Mouse (Mus musculus) midbrain, embryonic 16.5 days (tissue): Measurements from ENCODE around the gene Ets1. TPM values are rescaled to one million over a fixed set of nuclear protein-coding genes. Genes with fewer than 3 reads are reported as not detected.

ENCODE experiments used
- ATAC-seq: fragments of 200-750 bp; cut with Nextera tagmentation; 2 replicates; pipeline ENCODE4 v1.8.0; 2017; ENCODE audit warnings: moderate TSS enrichment
- H3K27ac ChIP-seq: fragments of 300-500 bp; sonication (generic); 2 replicates; pipeline ENCODE4 v1.5.1; 2014; ENCODE audit warnings: mild to moderate bottlenecking, low read length, mixed read lengths
- H3K27me3 ChIP-seq: fragments of 300-500 bp; sonication (generic); 2 replicates; pipeline ENCODE4 v1.6.1; 2014; ENCODE audit warnings: low read depth, low read length, mixed read lengths; ENCODE audit not compliant: control insufficient read depth, insufficient read depth
- H3K36me3 ChIP-seq: fragments of 300-500 bp; sonication (generic); 2 replicates; pipeline ENCODE4 v1.6.1; 2014; ENCODE audit warnings: mild to moderate bottlenecking, low read length, moderate library complexity, mixed read lengths; ENCODE audit not compliant: control insufficient read depth, insufficient read depth
- H3K4me1 ChIP-seq: fragments of 300-500 bp; sonication (generic); 2 replicates; pipeline ENCODE4 v1.6.1; 2014; ENCODE audit warnings: mild to moderate bottlenecking, low read length, mixed read lengths; ENCODE audit not compliant: control insufficient read depth, insufficient read depth
- H3K4me2 ChIP-seq: fragments of 300-500 bp; sonication (generic); 2 replicates; pipeline ENCODE4 v1.6.1; 2014; ENCODE audit warnings: mild to moderate bottlenecking, low read length, mixed read lengths
- H3K4me3 ChIP-seq: fragments of 300-500 bp; sonication (generic); 2 replicates; pipeline ENCODE4 v1.5.1; 2014; ENCODE audit warnings: low read depth, mild to moderate bottlenecking, low read length, moderate library complexity, mixed read lengths
- H3K9ac ChIP-seq: fragments of 300-500 bp; sonication (generic); 2 replicates; pipeline ENCODE4 v1.6.1; 2014; ENCODE audit warnings: low read depth, low read length, mixed read lengths
- H3K9me3 ChIP-seq: fragments of 300-500 bp; sonication (generic); replicated peaks from 2 replicates; pipeline ENCODE4 v1.6.1; 2014; ENCODE audit warnings: mild to moderate bottlenecking, low read length, mixed read lengths; ENCODE audit not compliant: control insufficient read depth, poor library complexity, severe bottlenecking
- WGBS: fragments of 180-500 bp; shearing (Covaris S2); extraction: QIAGEN DNeasy Blood & Tissue Kit; methylation state at CpG from one replicate; pipeline ENCODE4 v1.1.7; 2014; 5-methylcytosine and 5-hydroxymethylcytosine counted together
- polyA plus RNA-seq: library from polyadenylated mRNA; unstranded; fragments of >200 nt; fragmentation: Nextera tagmentation; extraction: Ambion mirVana; gene quantifications from 2 replicates; pipeline ENCODE4 v1.2.1, GENCODE M21; 2015

Ets1 gene
- polyA plus RNA-seq, 1 experiment from 2014 or later, result 17.5 TPM

- Histone ChIP-seq H3K4me3 (no peak overlapping the region), H3K9ac (no peak overlapping the region), H3K27ac (no peak overlapping the region), H3K4me2 (no peak overlapping the region), H3K9me3 (no peaks in the 10 kb centered on the region), H3K27me3 (no peaks in the 10 kb centered on the region; the same call in 1 of the 2 replicates), H3K36me3 (no peaks in the 10 kb centered on the region), H3K4me1 (no peaks in the 10 kb centered on the region)
- ATAC-seq, result no peak
- WGBS, result 57% methylated on average over 3 of the region's 3 CpGs
Measured at GRCm38 (mm10) chr9:32722969-32723368, 86.9 kb downstream of the Ets1 start.

DNA sequence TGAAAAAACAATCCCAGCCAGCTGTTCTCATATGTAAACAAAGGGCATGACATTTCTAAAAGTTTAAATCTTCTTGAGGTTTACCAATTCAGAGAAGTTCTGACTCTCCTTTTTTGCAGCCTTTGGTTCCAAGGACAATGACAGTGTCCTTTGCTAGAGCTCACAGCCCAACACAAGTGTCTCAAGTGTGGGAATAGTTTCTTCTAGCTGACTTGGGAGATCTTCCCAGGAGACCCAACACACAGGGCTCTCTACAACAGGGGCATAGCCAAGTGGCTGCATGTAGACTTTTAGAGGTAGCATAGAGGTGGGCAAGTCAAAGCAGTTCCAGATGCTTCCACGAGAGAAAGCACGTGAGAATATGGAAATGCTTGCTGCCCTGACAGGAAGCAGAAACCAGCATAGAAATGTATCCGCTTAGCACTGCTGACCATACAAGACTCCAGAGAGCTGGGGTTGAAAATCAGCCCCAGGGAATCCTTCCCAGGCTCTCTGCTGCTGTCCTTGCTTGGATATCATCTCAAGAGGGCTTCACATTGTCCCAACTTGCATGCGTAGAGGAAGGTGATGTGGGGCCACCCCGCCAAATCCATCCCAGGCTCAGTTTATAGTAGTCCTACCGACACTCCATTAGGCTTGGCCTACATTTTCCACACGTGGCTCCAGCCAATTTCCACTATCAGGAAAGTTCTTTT is 88.3 kb downstream of the Ets1 start:
- Histone ChIP-seq H3K9me3 (no peaks in the 10 kb centered on the region), H3K4me3 (no peak overlapping the region), H3K4me2 (no peak overlapping the region), H3K9ac (no peak overlapping the region), H3K36me3 (no peaks in the 10 kb centered on the region), H3K27me3 (no peaks in the 10 kb centered on the region; the same call in 1 of the 2 replicates), H3K27ac (no peak overlapping the region), H3K4me1 (no peaks in the 10 kb centered on the region)
- WGBS, result 90% methylated on average over 7 of the region's 7 CpGs
- no peak for ATAC-seq

GRCm38 (mm10) chr9:32725902-32726301 is 89.9 kb downstream of the Ets1 start:
- Histone ChIP-seq H3K4me1 (no peaks in the 10 kb centered on the region), H3K9ac (no peak overlapping the region), H3K4me3 (no peak overlapping the region), H3K27me3 (no peaks in the 10 kb centered on the region; the same call in 1 of the 2 replicates), H3K36me3 (no peaks in the 10 kb centered on the region), H3K4me2 (no peak overlapping the region), H3K9me3 (no peaks in the 10 kb centered on the region), H3K27ac (no peak overlapping the region)
- 90% methylated on average over 4 of the region's 4 CpGs for WGBS
- no peak for ATAC-seq

DNA sequence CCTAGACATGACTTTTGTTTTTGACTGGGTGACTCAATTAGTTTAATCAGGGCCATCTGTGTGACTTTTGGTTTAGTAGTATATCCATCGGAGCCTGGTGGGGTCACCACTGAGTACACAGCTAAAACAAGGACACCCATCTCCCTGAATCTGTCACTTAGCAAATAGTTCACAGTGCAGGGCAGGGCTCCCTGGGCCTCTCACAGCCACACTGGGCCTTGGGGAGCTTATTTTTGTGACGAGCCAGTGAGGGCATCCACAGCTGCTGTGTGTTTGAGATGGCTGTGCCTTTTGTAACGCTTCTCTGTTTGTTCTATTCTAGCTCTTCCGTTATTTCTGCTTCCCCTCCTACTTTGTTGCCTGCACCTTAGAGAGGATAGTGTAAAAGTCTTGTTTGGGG is 90.6 kb downstream of the Ets1 start:
- 82% methylated on average over 4 of the region's 4 CpGs for WGBS

DNA sequence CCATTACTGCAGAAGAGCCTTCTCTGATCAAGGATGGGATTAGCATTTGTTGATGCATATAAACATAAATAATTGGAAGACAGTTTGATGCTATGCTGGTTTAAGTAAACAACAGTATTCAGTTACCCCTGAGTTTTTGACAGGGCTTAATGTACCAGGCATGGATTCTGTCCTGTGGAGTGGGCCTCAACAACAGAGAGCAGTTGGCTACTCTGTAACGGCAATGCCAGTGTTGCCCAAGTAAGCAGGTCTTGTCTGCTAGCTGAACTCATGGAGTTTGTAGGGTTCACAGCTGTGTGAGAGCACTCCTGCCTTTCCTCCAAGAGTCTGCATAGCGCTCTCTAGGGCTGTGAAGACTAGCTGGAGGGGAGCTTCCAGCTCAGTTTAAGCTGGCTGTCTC is 91.0 kb downstream of the Ets1 start:
- no peak overlapping the region for H3K4me3 ChIP-seq
- no peak overlapping the region for H3K9ac ChIP-seq
- H3K4me2 ChIP-seq, result no peak overlapping the region
- WGBS, result 98% methylated on average over 2 of the region's 2 CpGs
- no peaks in the 10 kb centered on the region; the same call in 1 of the 2 replicates for H3K27me3 ChIP-seq
- H3K9me3 ChIP-seq, result no peaks in the 10 kb centered on the region
- no peaks in the 10 kb centered on the region for H3K4me1 ChIP-seq
- ATAC-seq, result no peak
- no peak overlapping the region for H3K27ac ChIP-seq
- H3K36me3 ChIP-seq, result no peaks in the 10 kb centered on the region

More for the DNA sequence above, 90.6 kb downstream of the Ets1 start:
- no peak for ATAC-seq
- H3K4me2 ChIP-seq, result no peak overlapping the region
- no peak overlapping the region for H3K9ac ChIP-seq
- no peaks in the 10 kb centered on the region for H3K9me3 ChIP-seq
- H3K27ac ChIP-seq, result no peak overlapping the region
- H3K4me1 ChIP-seq, result no peaks in the 10 kb centered on the region
- no peak overlapping the region for H3K4me3 ChIP-seq
- H3K27me3 ChIP-seq, result no peaks in the 10 kb centered on the region; the same call in 1 of the 2 replicates
- H3K36me3 ChIP-seq, result no peaks in the 10 kb centered on the region

GRCm38 (mm10) chr9:32728306-32728705 is 92.3 kb downstream of the Ets1 start:
- Histone ChIP-seq H3K4me2 (no peak overlapping the region), H3K9ac (no peak overlapping the region), H3K9me3 (no peaks in the 10 kb centered on the region), H3K27ac (no peak overlapping the region), H3K36me3 (no peaks in the 10 kb centered on the region), H3K27me3 (no peaks in the 10 kb centered on the region), H3K4me3 (no peak overlapping the region), H3K4me1 (no peaks in the 10 kb centered on the region)
- no peak for ATAC-seq
- WGBS, result 64% methylated on average over 7 of the region's 7 CpGs

- no peaks in the 10 kb centered on the region for H3K36me3 ChIP-seq
- no peak overlapping the region for H3K9ac ChIP-seq
- H3K9me3 ChIP-seq, result no peaks in the 10 kb centered on the region
- no peak for ATAC-seq
- H3K4me3 ChIP-seq, result no peak overlapping the region
- no peaks in the 10 kb centered on the region for H3K27me3 ChIP-seq
- WGBS, result 49% methylated on average over 4 of the region's 4 CpGs
- no peaks in the 10 kb centered on the region for H3K4me1 ChIP-seq
- no peak overlapping the region for H3K4me2 ChIP-seq
- H3K27ac ChIP-seq, result no peak overlapping the region
Measured at GRCm38 (mm10) chr9:32728806-32729205, 92.8 kb downstream of the Ets1 start.

GRCm38 (mm10) chr9:32729207-32729606 is 93.2 kb downstream of the Ets1 start:
- Histone ChIP-seq H3K36me3 (no peaks in the 10 kb centered on the region), H3K9me3 (no peaks in the 10 kb centered on the region), H3K4me3 (no peak overlapping the region), H3K9ac (no peak overlapping the region), H3K4me2 (no peak overlapping the region), H3K27me3 (no peaks in the 10 kb centered on the region), H3K27ac (no peak overlapping the region), H3K4me1 (no peaks in the 10 kb centered on the region)
- ATAC-seq, result no peak
- 88% methylated on average over 4 of the region's 4 CpGs for WGBS

DNA sequence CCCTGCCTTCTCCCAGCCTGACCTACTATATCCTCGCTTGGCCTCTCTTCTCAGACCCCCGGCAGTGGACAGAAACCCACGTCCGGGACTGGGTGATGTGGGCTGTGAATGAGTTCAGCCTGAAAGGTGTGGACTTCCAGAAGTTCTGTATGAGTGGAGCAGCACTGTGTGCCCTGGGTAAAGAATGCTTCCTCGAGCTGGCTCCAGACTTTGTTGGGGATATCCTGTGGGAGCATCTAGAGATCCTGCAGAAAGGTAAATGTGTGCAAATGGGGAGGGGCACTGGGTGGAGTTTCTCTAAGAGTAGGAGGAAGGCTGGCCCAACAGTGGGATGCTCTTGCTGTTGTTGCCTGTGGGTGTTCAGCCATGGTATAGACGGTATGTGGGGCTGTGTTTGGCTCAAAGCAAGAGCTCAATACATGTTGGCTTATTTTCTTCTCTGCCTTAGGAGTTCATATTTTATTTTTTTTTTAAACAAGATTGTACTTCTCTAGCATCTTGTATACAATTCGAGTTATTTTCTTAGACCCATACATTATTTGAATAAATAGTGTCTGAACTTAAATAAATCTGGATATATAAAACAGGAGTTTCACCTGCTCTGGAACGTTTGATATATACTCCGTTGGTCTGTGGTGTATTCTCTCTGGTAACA is 94.1 kb downstream of the Ets1 start:
- WGBS, result 88% methylated on average over 9 of the region's 9 CpGs
- H3K4me2 ChIP-seq, result no peak overlapping the region
- H3K4me1 ChIP-seq, result no peaks in the 10 kb centered on the region
- no peak overlapping the region for H3K9ac ChIP-seq
- ATAC-seq, result no peak
- no peak overlapping the region for H3K27ac ChIP-seq
- no peaks in the 10 kb centered on the region for H3K9me3 ChIP-seq
- H3K36me3 ChIP-seq, result no peaks in the 10 kb centered on the region
- no peak overlapping the region for H3K4me3 ChIP-seq
- no peaks in the 10 kb centered on the region for H3K27me3 ChIP-seq
